Mouse (Mus musculus) heart, embryonic 14.5 days (tissue): ENCODE measurements around the gene Slc25a40. TPM values are rescaled to one million over a fixed set of nuclear protein-coding genes. Genes with fewer than 3 reads are reported as not detected.

ENCODE experiments used
- polyA plus RNA-seq: library from polyadenylated mRNA; unstranded; fragments of >200 nt; fragmentation: Nextera tagmentation; extraction: Ambion mirVana; gene quantifications from 2 replicates; pipeline ENCODE4 v1.2.1, GENCODE M21; 2014

Gene Slc25a40
- polyA plus RNA-seq, 1 experiment from 2014 or later, result 14.5 TPM

Other genes starting within 250 kb of the Slc25a40 start
- gene Adam22, start 54.7 kb upstream of the Slc25a40 start, polyA plus RNA-seq, result 11.5 and 12.7 TPM in 2 replicates
- gene Dbf4, start 134 bp upstream of the Slc25a40 start, polyA plus RNA-seq, result 26.4 and 29.7 TPM in 2 replicates
- gene Rundc3b, start 200.1 kb downstream of the Slc25a40 start, polyA plus RNA-seq, result 1.4 and 1.5 TPM in 2 replicates
- 0.41 and 0.50 TPM in 2 replicates for gene Abcb1a, start 237.2 kb downstream of the Slc25a40 start, polyA plus RNA-seq